Comparison of ENCODE assay signal across 26 mouse cellular contexts in genomic region chr1:65107654-65108279, GRCm38 (mm10). TPM values are rescaled to one million over a fixed set of nuclear protein-coding genes. Genes with fewer than 3 reads are reported as not detected.
DNase-seq lines count a peak whose midpoint lies in the region; ATAC-seq and TF ChIP-seq lines count a peak whose summit lies in the region.
"Had no signal": no experiment of that assay in that cellular context is flagged by ENCODE, and none has a peak within 500 bp of the region (broad histone marks: within the 10 kb centered on the region; RNA-seq: fewer than 3 reads in every experiment).

No protein-coding gene starts in this region.

- no peak for TF ChIP-seq CTCF in midbrain, postnatal 0 days (IDR thresholded peaks at IDR 0.05)

- no peak overlapping the region for H3K9ac ChIP-seq in midbrain, embryonic 11.5 days (ENCODE audit: low read length)
- H3K9ac ChIP-seq in midbrain, postnatal 0 days (replicated peaks; ENCODE audit: low read length, poor library complexity, severe bottlenecking): no peak overlapping the region
- H3K9ac ChIP-seq: forebrain, embryonic 13.5 days; forebrain, postnatal 0 days; hindbrain, embryonic 15.5 days had no signal

- intact Hi-C loops in heart, postnatal 25 days (cut with DNase I): no loop called here

- ATAC-seq in midbrain, embryonic 11.5 days (ENCODE audit: low FRiP score): no peak
- ATAC-seq in midbrain, postnatal 0 days (ENCODE audit: low FRiP score): no peak
- ATAC-seq in common myeloid progenitor, adult 5-6 weeks (replicated peaks; ENCODE audit: low read depth, poor library complexity, severe bottlenecking): peak; percentile 63
- peak; percentile 77 for ATAC-seq in megakaryocyte progenitor cell, adult 5-6 weeks (replicated peaks; ENCODE audit: poor library complexity)
- ATAC-seq: forebrain, embryonic 13.5 days; forebrain, postnatal 0 days; intestine, embryonic 16.5 days had no signal

- H3K4me3 ChIP-seq in midbrain, embryonic 11.5 days (ENCODE audit: low read depth, low read length): no peak overlapping the region
- no peak overlapping the region for H3K4me3 ChIP-seq in midbrain, postnatal 0 days (ENCODE audit: low read depth, low read length)
- H3K4me3 ChIP-seq: embryonic facial prominence, embryonic 10.5 days; forebrain, embryonic 13.5 days; gastrocnemius, adult 2 months; heart, embryonic 10.5 days; hindbrain, embryonic 10.5 days; hindbrain, embryonic 15.5 days had no signal

- H3K27ac ChIP-seq in midbrain, embryonic 11.5 days (ENCODE audit: low read depth, low read length): no peak overlapping the region
- H3K27ac ChIP-seq in midbrain, postnatal 0 days (ENCODE audit: low read depth, low read length): no peak overlapping the region
- H3K27ac ChIP-seq: embryonic facial prominence, embryonic 10.5 days; forebrain, embryonic 13.5 days; gastrocnemius, adult 2 months; heart, embryonic 10.5 days; hindbrain, embryonic 10.5 days; hindbrain, embryonic 15.5 days had no signal

- no peaks in the 10 kb centered on the region for H3K36me3 ChIP-seq in midbrain, embryonic 11.5 days (ENCODE audit: control insufficient read depth, insufficient read depth, low read length)
- H3K36me3 ChIP-seq in midbrain, postnatal 0 days (ENCODE audit: insufficient read depth, low read length): no peaks in the 10 kb centered on the region
- H3K36me3 ChIP-seq: embryonic facial prominence, embryonic 10.5 days; G1E; heart, embryonic 10.5 days; hindbrain, embryonic 10.5 days; hindbrain, embryonic 15.5 days had no signal

- no peaks in the 10 kb centered on the region for H3K4me1 ChIP-seq in midbrain, embryonic 11.5 days (ENCODE audit: control insufficient read depth, insufficient read depth, low read length)
- H3K4me1 ChIP-seq in midbrain, postnatal 0 days (ENCODE audit: insufficient read depth, low read length): no peaks in the 10 kb centered on the region
- H3K4me1 ChIP-seq: forebrain, embryonic 13.5 days had no signal

- DNase-seq in midbrain, embryonic 11.5 days (ENCODE audit: low spot score, missing footprints): peak; percentile 59
- DNase-seq in midbrain, postnatal 0 days (ENCODE audit: low spot score): no peak
- DNase-seq in heart, postnatal 25 days (ENCODE audit: low spot score): no peak
- DNase-seq in adrenal gland, adult 8-10 months: no peak
- no peak for DNase-seq in frontal cortex, postnatal 10 days (ENCODE audit: low spot score in 2 of 2)
- DNase-seq: adrenal gland, postnatal 25 days; cerebellum, adult 11 months; cerebellum, adult 8-10 months; cerebellum, postnatal 36 days; forebrain, postnatal 0 days; gastrocnemius, adult 2 months; gastrocnemius, postnatal 36 days; heart, adult 18-20 months; heart, postnatal 10 days had no signal

- H3K9me3 ChIP-seq in midbrain, embryonic 11.5 days (ENCODE audit: control insufficient read depth, low read length): no peaks in the 10 kb centered on the region
- no peaks in the 10 kb centered on the region for H3K9me3 ChIP-seq in midbrain, postnatal 0 days (ENCODE audit: low read length)
- H3K9me3 ChIP-seq: embryonic facial prominence, embryonic 10.5 days; forebrain, embryonic 13.5 days; G1E; heart, embryonic 10.5 days; hindbrain, embryonic 10.5 days; hindbrain, embryonic 15.5 days had no signal

- no peak overlapping the region for H3K4me2 ChIP-seq in midbrain, embryonic 11.5 days
- H3K4me2 ChIP-seq in midbrain, postnatal 0 days (ENCODE audit: low read depth, low read length, poor library complexity, severe bottlenecking): no peak overlapping the region
- H3K4me2 ChIP-seq: forebrain, embryonic 13.5 days; hindbrain, embryonic 15.5 days had no signal

- H3K27me3 ChIP-seq in midbrain, embryonic 11.5 days (ENCODE audit: control insufficient read depth, insufficient read depth, low read length): no peaks in the 10 kb centered on the region
- H3K27me3 ChIP-seq in midbrain, postnatal 0 days (ENCODE audit: insufficient read depth, low read length): no peaks in the 10 kb centered on the region
- H3K27me3 ChIP-seq: forebrain, embryonic 13.5 days; hindbrain, embryonic 15.5 days had no signal

- 92% methylated on average over 10 of the region's 10 CpGs for WGBS in midbrain, embryonic 11.5 days
- WGBS in midbrain, postnatal 0 days: 92% methylated on average over 10 of the region's 10 CpGs

RNA-seq across cellular contexts. Expression of gene Cryga, which starts 4.6 kb away (rescaled TPM):
- polyA plus RNA-seq in midbrain, embryonic 11.5 days (2014; fragmentation: Nextera tagmentation; extraction: Ambion mirVana): not detected in 2 replicates
- 0.90 and 2.8 TPM in 2 replicates for total RNA-seq in midbrain, postnatal 0 days (2014; rRNA removed)
- polyA plus RNA-seq in midbrain, postnatal 0 days (2015; fragmentation: Nextera tagmentation; extraction: Ambion mirVana): 0.50 and 0.95 TPM in 2 replicates
- not detected in 2 replicates for total RNA-seq in common myeloid progenitor, adult 5-6 weeks (2017)
- not detected in 2 replicates for total RNA-seq in megakaryocyte progenitor cell, adult 5-6 weeks (2015)
- total RNA-seq in megakaryocyte progenitor cell, adult 5-6 weeks (2017): not detected in 2 replicates
- total RNA-seq in heart, postnatal 25 days (2021): not detected
- total RNA-seq in adrenal gland, adult 8-10 months (2022): not detected
- total RNA-seq: adrenal gland, postnatal 25 days; forebrain, postnatal 0 days; G1E; gastrocnemius, adult 2 months; gastrocnemius, postnatal 36 days; heart, adult 18-20 months; heart, postnatal 10 days had no signal
- polyA plus RNA-seq: brain, embryonic 14.5 days; embryonic facial prominence, embryonic 10.5 days; embryonic facial prominence, embryonic 14.5 days; forebrain, embryonic 13.5 days; G1E; heart, embryonic 10.5 days; heart, embryonic 14.5 days; hindbrain, embryonic 10.5 days; intestine, embryonic 16.5 days had no signal

RNA-seq across cellular contexts. Expression of gene Gm28845, which starts 11.6 kb away (rescaled TPM):
- not detected in 2 replicates for polyA plus RNA-seq in midbrain, embryonic 11.5 days (2014; fragmentation: Nextera tagmentation; extraction: Ambion mirVana)
- 0.47 and 1.3 TPM in 2 replicates for total RNA-seq in midbrain, postnatal 0 days (2014; rRNA removed)
- 1.2 and 1.6 TPM in 2 replicates for polyA plus RNA-seq in midbrain, postnatal 0 days (2015; fragmentation: Nextera tagmentation; extraction: Ambion mirVana)
- not detected in 2 replicates for total RNA-seq in common myeloid progenitor, adult 5-6 weeks (2017)
- total RNA-seq in megakaryocyte progenitor cell, adult 5-6 weeks (2015): not detected in 2 replicates
- not detected in 2 replicates for total RNA-seq in megakaryocyte progenitor cell, adult 5-6 weeks (2017)
- total RNA-seq in heart, postnatal 25 days (2021): not detected
- total RNA-seq in adrenal gland, adult 8-10 months (2022): not detected
- total RNA-seq: adrenal gland, postnatal 25 days; forebrain, postnatal 0 days; G1E; gastrocnemius, adult 2 months; gastrocnemius, postnatal 36 days; heart, adult 18-20 months; heart, postnatal 10 days had no signal
- polyA plus RNA-seq: embryonic facial prominence, embryonic 10.5 days; embryonic facial prominence, embryonic 14.5 days; forebrain, embryonic 13.5 days; forebrain, postnatal 0 days; G1E; heart, embryonic 10.5 days; heart, embryonic 14.5 days; hindbrain, embryonic 10.5 days; hindbrain, embryonic 15.5 days; intestine, embryonic 16.5 days had no signal

RNA-seq across cellular contexts. Expression of gene D630023F18Rik, which starts 15.2 kb away (rescaled TPM):
- 0.22 TPM in 1 of 2 replicates, not detected in the other for polyA plus RNA-seq in midbrain, embryonic 11.5 days (2014; fragmentation: Nextera tagmentation; extraction: Ambion mirVana)
- total RNA-seq in midbrain, postnatal 0 days (2014; rRNA removed): 4.2 and 8.4 TPM in 2 replicates
- polyA plus RNA-seq in midbrain, postnatal 0 days (2015; fragmentation: Nextera tagmentation; extraction: Ambion mirVana): 8.8 and 9.7 TPM in 2 replicates
- total RNA-seq in common myeloid progenitor, adult 5-6 weeks (2017): 0.27 TPM in 1 of 2 replicates, not detected in the other
- total RNA-seq in megakaryocyte progenitor cell, adult 5-6 weeks (2015): 1.3 and 1.9 TPM in 2 replicates
- total RNA-seq in megakaryocyte progenitor cell, adult 5-6 weeks (2017): 0.12 and 0.51 TPM in 2 replicates
- not detected for total RNA-seq in heart, postnatal 25 days (2021)
- 1 to 10 TPM in 2 of 4 experiments, not detected in 2; 3.1 to 3.4 TPM for total RNA-seq in adrenal gland, adult 8-10 months (2022)
- total RNA-seq: adrenal gland, postnatal 25 days; gastrocnemius, adult 2 months; gastrocnemius, postnatal 36 days; heart, adult 18-20 months; heart, postnatal 10 days had no signal
- polyA plus RNA-seq: intestine, embryonic 16.5 days had no signal

RNA-seq across cellular contexts. Expression of gene Crygb, which starts 25.7 kb away (rescaled TPM):
- polyA plus RNA-seq in midbrain, embryonic 11.5 days (2014; fragmentation: Nextera tagmentation; extraction: Ambion mirVana): not detected in 2 replicates
- total RNA-seq in midbrain, postnatal 0 days (2014; rRNA removed): not detected in 2 replicates
- polyA plus RNA-seq in midbrain, postnatal 0 days (2015; fragmentation: Nextera tagmentation; extraction: Ambion mirVana): 0.38 and 0.43 TPM in 2 replicates
- total RNA-seq in common myeloid progenitor, adult 5-6 weeks (2017): not detected in 2 replicates
- total RNA-seq in megakaryocyte progenitor cell, adult 5-6 weeks (2015): not detected in 2 replicates
- not detected in 2 replicates for total RNA-seq in megakaryocyte progenitor cell, adult 5-6 weeks (2017)
- total RNA-seq in heart, postnatal 25 days (2021): not detected
- not detected for total RNA-seq in adrenal gland, adult 8-10 months (2022)
- total RNA-seq: adrenal gland, postnatal 25 days; forebrain, postnatal 0 days; G1E; gastrocnemius, adult 2 months; gastrocnemius, postnatal 36 days; heart, adult 18-20 months; heart, postnatal 10 days had no signal
- polyA plus RNA-seq: brain, embryonic 14.5 days; embryonic facial prominence, embryonic 10.5 days; embryonic facial prominence, embryonic 14.5 days; forebrain, embryonic 13.5 days; G1E; heart, embryonic 10.5 days; hindbrain, embryonic 10.5 days; intestine, embryonic 16.5 days had no signal

RNA-seq across cellular contexts. Expression of gene Crygc, which starts 34.3 kb away (rescaled TPM):
- polyA plus RNA-seq in midbrain, embryonic 11.5 days (2014; fragmentation: Nextera tagmentation; extraction: Ambion mirVana): 0.39 TPM in 1 of 2 replicates, not detected in the other
- total RNA-seq in midbrain, postnatal 0 days (2014; rRNA removed): not detected in 2 replicates
- polyA plus RNA-seq in midbrain, postnatal 0 days (2015; fragmentation: Nextera tagmentation; extraction: Ambion mirVana): not detected in 2 replicates
- total RNA-seq in common myeloid progenitor, adult 5-6 weeks (2017): not detected in 2 replicates
- total RNA-seq in megakaryocyte progenitor cell, adult 5-6 weeks (2015): not detected in 2 replicates
- not detected in 2 replicates for total RNA-seq in megakaryocyte progenitor cell, adult 5-6 weeks (2017)
- not detected for total RNA-seq in heart, postnatal 25 days (2021)
- not detected for total RNA-seq in adrenal gland, adult 8-10 months (2022)
- total RNA-seq: adrenal gland, postnatal 25 days; forebrain, postnatal 0 days; G1E; gastrocnemius, adult 2 months; gastrocnemius, postnatal 36 days; heart, adult 18-20 months; heart, postnatal 10 days had no signal
- polyA plus RNA-seq: brain, embryonic 14.5 days; embryonic facial prominence, embryonic 10.5 days; embryonic facial prominence, embryonic 14.5 days; forebrain, embryonic 13.5 days; forebrain, postnatal 0 days; G1E; heart, embryonic 10.5 days; heart, embryonic 14.5 days; hindbrain, embryonic 15.5 days; intestine, embryonic 16.5 days had no signal

Comparison
In these comparisons a context has a peak if more than half of its experiments do, and no peak if none do; other contexts are left out.
1. ATAC-seq: peak in common myeloid progenitor, adult 5-6 weeks (single experiment) and megakaryocyte progenitor cell, adult 5-6 weeks (single experiment); none in midbrain, embryonic 11.5 days (single experiment) and midbrain, postnatal 0 days (single experiment).